Mouse (Mus musculus): ENCODE measurements around the gene Epb41l4b. TPM values are rescaled to one million over a fixed set of nuclear protein-coding genes. Genes with fewer than 3 reads are reported as not detected.

The Epb41l4b gene
- polyA plus RNA-seq, 1 experiment from 2014 or later: 0.74 TPM

GRCm38 (mm10) chr4:57027954-57028353, 115.3 kb downstream of the Epb41l4b start:
- 51% methylated on average over 10 of the region's 10 CpGs for WGBS

GRCm38 (mm10) chr4:57023527-57023926, 119.7 kb downstream of the Epb41l4b start:
- Histone ChIP-seq H3K4me3 (ENCODE audit: low read depth, low read length) (no peak overlapping the region), H3K4me1 (ENCODE audit: control insufficient read depth, insufficient read depth, low read length) (no peaks in the 10 kb centered on the region), H3K27me3 (replicated peaks; ENCODE audit: control insufficient read depth, insufficient read depth, low read length) (no peaks in the 10 kb centered on the region), H3K9me3 (replicated peaks; ENCODE audit: control insufficient read depth, low read length) (no peaks in the 10 kb centered on the region), H3K9ac (ENCODE audit: low read length) (no peak overlapping the region), H3K36me3 (ENCODE audit: control insufficient read depth, insufficient read depth, low read length) (no peaks in the 10 kb centered on the region), H3K4me2 (ENCODE audit: low read length) (no peak overlapping the region), H3K27ac (ENCODE audit: low read depth, low read length) (no peak overlapping the region)
- DNase-seq (ENCODE audit: low spot score) (no peak), ATAC-seq (no peak)
- 72% methylated on average over 3 of the region's 3 CpGs for WGBS

More at GRCm38 (mm10) chr4:57027954-57028353, 115.3 kb downstream of the Epb41l4b start:
- DNase-seq (ENCODE audit: low spot score) (no peak), ATAC-seq (no peak)
- Histone ChIP-seq H3K27me3 (replicated peaks; ENCODE audit: control insufficient read depth, insufficient read depth, low read length) (no peaks in the 10 kb centered on the region), H3K9me3 (replicated peaks; ENCODE audit: control insufficient read depth, low read length) (no peaks in the 10 kb centered on the region), H3K4me3 (ENCODE audit: low read depth, low read length) (no peak overlapping the region), H3K9ac (ENCODE audit: low read length) (no peak overlapping the region), H3K4me2 (ENCODE audit: low read length) (no peak overlapping the region), H3K4me1 (ENCODE audit: control insufficient read depth, insufficient read depth, low read length) (no peaks in the 10 kb centered on the region), H3K27ac (ENCODE audit: low read depth, low read length) (no peak overlapping the region), H3K36me3 (ENCODE audit: control insufficient read depth, insufficient read depth, low read length) (no peaks in the 10 kb centered on the region)

GRCm38 (mm10) chr4:57021288-57021687, 121.9 kb downstream of the Epb41l4b start:
- 87% methylated on average over 3 of the region's 3 CpGs for WGBS
- DNase-seq (ENCODE audit: low spot score): no peak
- Histone ChIP-seq H3K27me3 (replicated peaks; ENCODE audit: control insufficient read depth, insufficient read depth, low read length) (no peaks in the 10 kb centered on the region; the same call in 1 of the 2 replicates), H3K9me3 (replicated peaks; ENCODE audit: control insufficient read depth, low read length) (no peaks in the 10 kb centered on the region), H3K27ac (ENCODE audit: low read depth, low read length) (no peak overlapping the region), H3K4me1 (ENCODE audit: control insufficient read depth, insufficient read depth, low read length) (no peaks in the 10 kb centered on the region), H3K36me3 (ENCODE audit: control insufficient read depth, insufficient read depth, low read length) (no peaks in the 10 kb centered on the region), H3K9ac (ENCODE audit: low read length) (no peak overlapping the region), H3K4me3 (ENCODE audit: low read depth, low read length) (no peak overlapping the region), H3K4me2 (ENCODE audit: low read length) (no peak overlapping the region)
- ATAC-seq: no peak

GRCm38 (mm10) chr4:57017229-57017628, 126.0 kb downstream of the Epb41l4b start:
- Histone ChIP-seq H3K9ac (ENCODE audit: low read length) (no peak overlapping the region), H3K27ac (ENCODE audit: low read depth, low read length) (no peak overlapping the region), H3K9me3 (replicated peaks; ENCODE audit: control insufficient read depth, low read length) (no peaks in the 10 kb centered on the region), H3K4me3 (ENCODE audit: low read depth, low read length) (no peak overlapping the region), H3K27me3 (replicated peaks; ENCODE audit: control insufficient read depth, insufficient read depth, low read length) (no peaks in the 10 kb centered on the region; the same call in 1 of the 2 replicates), H3K4me2 (ENCODE audit: low read length) (no peak overlapping the region), H3K36me3 (ENCODE audit: control insufficient read depth, insufficient read depth, low read length) (no peaks in the 10 kb centered on the region), H3K4me1 (ENCODE audit: control insufficient read depth, insufficient read depth, low read length) (no peaks in the 10 kb centered on the region)
- ATAC-seq (peak; percentile 26; the same call in 1 of the 2 replicates), DNase-seq (ENCODE audit: low spot score) (peak; percentile 69)
- WGBS: 22% methylated on average over 5 of the region's 5 CpGs

- H3K27ac ChIP-seq (ENCODE audit: low read depth, low read length): no peak overlapping the region
- no peaks in the 10 kb centered on the region for H3K36me3 ChIP-seq (ENCODE audit: control insufficient read depth, insufficient read depth, low read length)
- H3K4me1 ChIP-seq (ENCODE audit: control insufficient read depth, insufficient read depth, low read length): no peaks in the 10 kb centered on the region
- H3K4me2 ChIP-seq (ENCODE audit: low read length): no peak overlapping the region
- WGBS: 52% methylated on average over 18 of the region's 18 CpGs
- no peak overlapping the region for H3K9ac ChIP-seq (ENCODE audit: low read length)
- ATAC-seq (no peak), DNase-seq (ENCODE audit: low spot score) (no peak)
- H3K27me3 ChIP-seq (replicated peaks; ENCODE audit: control insufficient read depth, insufficient read depth, low read length): no peaks in the 10 kb centered on the region; the same call in 1 of the 2 replicates
- H3K4me3 ChIP-seq (ENCODE audit: low read depth, low read length): no peak overlapping the region
- H3K9me3 ChIP-seq (replicated peaks; ENCODE audit: control insufficient read depth, low read length): no peaks in the 10 kb centered on the region
Measured at GRCm38 (mm10) chr4:57016366-57017171, 126.7 kb downstream of the Epb41l4b start.

- Histone ChIP-seq H3K9me3 (replicated peaks; ENCODE audit: control insufficient read depth, low read length) (no peaks in the 10 kb centered on the region), H3K4me1 (ENCODE audit: control insufficient read depth, insufficient read depth, low read length) (no peaks in the 10 kb centered on the region), H3K4me2 (ENCODE audit: low read length) (no peak overlapping the region), H3K27ac (ENCODE audit: low read depth, low read length) (no peak overlapping the region), H3K36me3 (ENCODE audit: control insufficient read depth, insufficient read depth, low read length) (no peaks in the 10 kb centered on the region), H3K27me3 (replicated peaks; ENCODE audit: control insufficient read depth, insufficient read depth, low read length) (no peaks in the 10 kb centered on the region; the same call in 1 of the 2 replicates), H3K4me3 (ENCODE audit: low read depth, low read length) (no peak overlapping the region), H3K9ac (ENCODE audit: low read length) (no peak overlapping the region)
- ATAC-seq (no peak), DNase-seq (ENCODE audit: low spot score) (no peak)
- 91% methylated on average over 5 of the region's 5 CpGs for WGBS
Measured at GRCm38 (mm10) chr4:57015032-57015431, 128.2 kb downstream of the Epb41l4b start.

GRCm38 (mm10) chr4:57011454-57012046, 131.7 kb downstream of the Epb41l4b start:
- Histone ChIP-seq H3K27me3 (replicated peaks; ENCODE audit: control insufficient read depth, insufficient read depth, low read length) (no peaks in the 10 kb centered on the region; the same call in 1 of the 2 replicates), H3K4me1 (ENCODE audit: control insufficient read depth, insufficient read depth, low read length) (no peaks in the 10 kb centered on the region), H3K4me3 (ENCODE audit: low read depth, low read length) (no peak overlapping the region), H3K36me3 (ENCODE audit: control insufficient read depth, insufficient read depth, low read length) (no peaks in the 10 kb centered on the region), H3K9ac (ENCODE audit: low read length) (no peak overlapping the region), H3K4me2 (ENCODE audit: low read length) (no peak overlapping the region), H3K9me3 (replicated peaks; ENCODE audit: control insufficient read depth, low read length) (no peaks in the 10 kb centered on the region), H3K27ac (ENCODE audit: low read depth, low read length) (no peak overlapping the region)
- WGBS: 59% methylated on average over 8 of the region's 8 CpGs
- DNase-seq (ENCODE audit: low spot score): no peak
- ATAC-seq: no peak

- Histone ChIP-seq H3K4me1 (ENCODE audit: control insufficient read depth, insufficient read depth, low read length) (no peaks in the 10 kb centered on the region), H3K9ac (ENCODE audit: low read length) (no peak overlapping the region), H3K9me3 (replicated peaks; ENCODE audit: control insufficient read depth, low read length) (no peaks in the 10 kb centered on the region), H3K4me2 (ENCODE audit: low read length) (no peak overlapping the region), H3K4me3 (ENCODE audit: low read depth, low read length) (no peak overlapping the region), H3K36me3 (ENCODE audit: control insufficient read depth, insufficient read depth, low read length) (no peaks in the 10 kb centered on the region), H3K27ac (ENCODE audit: low read depth, low read length) (no peak overlapping the region), H3K27me3 (replicated peaks; ENCODE audit: control insufficient read depth, insufficient read depth, low read length) (no peaks in the 10 kb centered on the region)
- DNase-seq (ENCODE audit: low spot score) (peak; percentile 44), ATAC-seq (no peak)
- 17% methylated on average over 6 of the region's 6 CpGs for WGBS
Measured at GRCm38 (mm10) chr4:57010919-57011318, 132.3 kb downstream of the Epb41l4b start.

- H3K9ac ChIP-seq (ENCODE audit: low read length): no peak overlapping the region
- DNase-seq (ENCODE audit: low spot score) (no peak), ATAC-seq (no peak)
- H3K9me3 ChIP-seq (replicated peaks; ENCODE audit: control insufficient read depth, low read length): no peaks in the 10 kb centered on the region
- H3K27me3 ChIP-seq (replicated peaks; ENCODE audit: control insufficient read depth, insufficient read depth, low read length): no peaks in the 10 kb centered on the region
- H3K4me3 ChIP-seq (ENCODE audit: low read depth, low read length): no peak overlapping the region
- H3K27ac ChIP-seq (ENCODE audit: low read depth, low read length): no peak overlapping the region
- WGBS: 46% methylated on average over 5 of the region's 5 CpGs
- no peaks in the 10 kb centered on the region for H3K4me1 ChIP-seq (ENCODE audit: control insufficient read depth, insufficient read depth, low read length)
- no peaks in the 10 kb centered on the region for H3K36me3 ChIP-seq (ENCODE audit: control insufficient read depth, insufficient read depth, low read length)
- H3K4me2 ChIP-seq (ENCODE audit: low read length): no peak overlapping the region
Measured at GRCm38 (mm10) chr4:57010425-57010824, 132.8 kb downstream of the Epb41l4b start.
